Mouse (Mus musculus) embryonic facial prominence, embryonic 12.5 days (tissue): ENCODE measurements around the gene Hsp90aa1. TPM values are rescaled to one million over a fixed set of nuclear protein-coding genes. Genes with fewer than 3 reads are reported as not detected.

Experiments used
- ATAC-seq: fragments of 200-750 bp; cut with Nextera tagmentation; 2 replicates; pipeline ENCODE4 v1.8.0; 2017; ENCODE audit not compliant: insufficient number of reproducible peaks, insufficient read depth, low FRiP score, low TSS enrichment
- H3K27ac ChIP-seq: fragments of 300-500 bp; sonication (generic); 2 replicates; pipeline ENCODE4 v1.5.1; 2016; ENCODE audit warnings: mild to moderate bottlenecking
- H3K27me3 ChIP-seq: fragments of 300-500 bp; sonication (generic); 2 replicates; pipeline ENCODE4 v1.6.1; 2016; ENCODE audit warnings: mild to moderate bottlenecking, moderate library complexity
- H3K36me3 ChIP-seq: fragments of 300-500 bp; sonication (generic); 2 replicates; pipeline ENCODE4 v1.6.1; 2016; ENCODE audit warnings: mild to moderate bottlenecking
- H3K4me1 ChIP-seq: fragments of 300-500 bp; sonication (generic); 2 replicates; pipeline ENCODE4 v1.6.1; 2016
- H3K4me2 ChIP-seq: fragments of 300-500 bp; sonication (generic); replicated peaks from 2 replicates; pipeline ENCODE4 v1.6.1; 2016; ENCODE audit warnings: mild to moderate bottlenecking, moderate library complexity
- H3K4me3 ChIP-seq: fragments of 300-500 bp; sonication (generic); 2 replicates; pipeline ENCODE4 v1.5.1; 2016; ENCODE audit warnings: mild to moderate bottlenecking
- H3K9ac ChIP-seq: fragments of 300-500 bp; sonication (generic); 2 replicates; pipeline ENCODE4 v1.6.1; 2016; ENCODE audit warnings: mild to moderate bottlenecking, moderate library complexity
- H3K9me3 ChIP-seq: fragments of 300-500 bp; sonication (generic); 2 replicates; pipeline ENCODE4 v1.6.1; 2016; ENCODE audit warnings: mild to moderate bottlenecking, moderate library complexity
- WGBS: fragments of 180-500 bp; shearing (Covaris S2); methylation state at CpG from one replicate; pipeline ENCODE4 v1.1.7; 2016; 5-methylcytosine and 5-hydroxymethylcytosine counted together
- microRNA-seq: library from miRNA; unstranded; fragments of <30 nt; microRNA quantifications from one replicate; pipeline ENCODE4, GENCODE M21; 2017
- polyA plus RNA-seq: library from polyadenylated mRNA; unstranded; fragments of >200 nt; fragmentation: Nextera tagmentation; extraction: Ambion mirVana; gene quantifications from 2 replicates; pipeline ENCODE4 v1.2.1, GENCODE M21; 2016

Gene Hsp90aa1
- polyA plus RNA-seq, 1 experiment from 2014 or later: 859 TPM

- no peaks in the 10 kb centered on the region for H3K9me3 ChIP-seq
- no peak overlapping the region for H3K4me2 ChIP-seq
- H3K36me3 ChIP-seq: peaks cover 4% of the 10 kb centered on the region
- ATAC-seq: no peak
- H3K27ac ChIP-seq: no peak overlapping the region
- H3K27me3 ChIP-seq: no peaks in the 10 kb centered on the region
- no peak overlapping the region for H3K9ac ChIP-seq
- H3K4me1 ChIP-seq: no peaks in the 10 kb centered on the region
- H3K4me3 ChIP-seq: no peak overlapping the region
- WGBS: 60% methylated on average over 3 of the region's 3 CpGs
These were observed 20.6 kb downstream of the Hsp90aa1 start for GRCm38 (mm10) chr12:110681878-110682277.

- no peaks in the 10 kb centered on the region for H3K9me3 ChIP-seq
- H3K27ac ChIP-seq: no peak overlapping the region
- H3K27me3 ChIP-seq: no peaks in the 10 kb centered on the region
- H3K4me2 ChIP-seq: no peak overlapping the region
- no peaks in the 10 kb centered on the region for H3K4me1 ChIP-seq
- no peak overlapping the region for H3K9ac ChIP-seq
- ATAC-seq: no peak
- 46% methylated on average over 7 of the region's 7 CpGs for WGBS
- no peaks in the 10 kb centered on the region for H3K36me3 ChIP-seq
- no peak overlapping the region for H3K4me3 ChIP-seq
These were observed 21.3 kb downstream of the Hsp90aa1 start for GRCm38 (mm10) chr12:110681191-110681590.

GRCm38 (mm10) chr12:110674243-110674642, 28.3 kb downstream of the Hsp90aa1 start:
- no peaks in the 10 kb centered on the region for H3K27me3 ChIP-seq
- H3K4me1 ChIP-seq: no peaks in the 10 kb centered on the region
- H3K9ac ChIP-seq: no peak overlapping the region
- no peaks in the 10 kb centered on the region for H3K9me3 ChIP-seq
- peaks cover 10% of the 10 kb centered on the region for H3K36me3 ChIP-seq
- no peak for ATAC-seq
- H3K27ac ChIP-seq: no peak overlapping the region
- H3K4me2 ChIP-seq: no peak overlapping the region
- H3K4me3 ChIP-seq: no peak overlapping the region
- 57% methylated on average over 5 of the region's 5 CpGs for WGBS

GRCm38 (mm10) chr12:110667466-110668077, 35.0 kb downstream of the Hsp90aa1 start:
- ATAC-seq: no peak

GRCm38 (mm10) chr12:110661746-110662145, 40.8 kb downstream of the Hsp90aa1 start:
- Histone ChIP-seq H3K9ac (no peak overlapping the region), H3K4me1 (no peaks in the 10 kb centered on the region), H3K27me3 (no peaks in the 10 kb centered on the region), H3K36me3 (peaks cover 98% of the 10 kb centered on the region), H3K4me2 (no peak overlapping the region), H3K4me3 (no peak overlapping the region), H3K9me3 (no peaks in the 10 kb centered on the region), H3K27ac (no peak overlapping the region)
- 93% methylated on average over 14 of the region's 14 CpGs for WGBS
- no peak for ATAC-seq

More at GRCm38 (mm10) chr12:110667466-110668077, 35.0 kb downstream of the Hsp90aa1 start:
- H3K9me3 ChIP-seq: no peaks in the 10 kb centered on the region
- 89% methylated on average over 13 of the region's 13 CpGs for WGBS
- no peak overlapping the region for H3K27ac ChIP-seq
- no peak overlapping the region for H3K9ac ChIP-seq
- no peak overlapping the region for H3K4me2 ChIP-seq
- H3K4me3 ChIP-seq: no peak overlapping the region
- H3K27me3 ChIP-seq: no peaks in the 10 kb centered on the region
- peaks cover 77% of the 10 kb centered on the region for H3K36me3 ChIP-seq
- no peaks in the 10 kb centered on the region for H3K4me1 ChIP-seq

- H3K4me1 ChIP-seq: no peaks in the 10 kb centered on the region
- ATAC-seq: no peak
- H3K27ac ChIP-seq: no peak overlapping the region
- no peak overlapping the region for H3K9ac ChIP-seq
- no peak overlapping the region for H3K4me2 ChIP-seq
- no peak overlapping the region for H3K4me3 ChIP-seq
- no peaks in the 10 kb centered on the region for H3K27me3 ChIP-seq
- H3K36me3 ChIP-seq: peaks cover 95% of the 10 kb centered on the region
- no peaks in the 10 kb centered on the region for H3K9me3 ChIP-seq
- 97% methylated on average over 17 of the region's 17 CpGs for WGBS
These were observed 51.1 kb downstream of the Hsp90aa1 start for GRCm38 (mm10) chr12:110651464-110651863.

GRCm38 (mm10) chr12:110650241-110650641, 52.3 kb downstream of the Hsp90aa1 start:
- H3K9me3 ChIP-seq: no peaks in the 10 kb centered on the region
- WGBS: 86% methylated on average over 8 of the region's 8 CpGs
- no peak overlapping the region for H3K9ac ChIP-seq
- no peak for ATAC-seq
- H3K36me3 ChIP-seq: peaks cover 95% of the 10 kb centered on the region
- H3K4me2 ChIP-seq: no peak overlapping the region
- H3K27ac ChIP-seq: no peak overlapping the region
- no peaks in the 10 kb centered on the region for H3K4me1 ChIP-seq
- no peaks in the 10 kb centered on the region for H3K27me3 ChIP-seq
- H3K4me3 ChIP-seq: no peak overlapping the region

Small RNAs within 50 kb of the gene (microRNA-seq; reads per million reads assigned to microRNA genes)
- gene Gm27299: not detected

Other genes starting within 250 kb of the Hsp90aa1 start
- 57.2 and 60.5 TPM in 2 replicates for gene Dync1h1, start 101.3 kb downstream of the Hsp90aa1 start, polyA plus RNA-seq
- gene 1700001K19Rik, start 20.1 kb downstream of the Hsp90aa1 start, polyA plus RNA-seq: 0.24 TPM in 1 of 2 replicates, not detected in the other
- gene Wdr20, start 35.2 kb upstream of the Hsp90aa1 start, polyA plus RNA-seq: 30.1 and 31.7 TPM in 2 replicates
- 6.2 and 7.2 TPM in 2 replicates for gene Mok, start 138.2 kb upstream of the Hsp90aa1 start, polyA plus RNA-seq
- gene Zfp839, start 147.5 kb upstream of the Hsp90aa1 start, polyA plus RNA-seq: 8.9 and 9.0 TPM in 2 replicates
- gene Cinp, start 186.4 kb upstream of the Hsp90aa1 start, polyA plus RNA-seq: 70.0 and 75.6 TPM in 2 replicates
- 5.7 and 6.2 TPM in 2 replicates for gene Tecpr2, start 186.5 kb upstream of the Hsp90aa1 start, polyA plus RNA-seq